Mouse (Mus musculus) olfactory bulb, adult 2 months (tissue): ENCODE data around the gene Gatad2a.

ENCODE experiments used
- CTCF ChIP-seq: fragments of 200-500 bp; IDR thresholded peaks from 2 replicates; pipeline ENCODE4 v1.5.1; 2012; ENCODE audit warnings: low read depth, mild to moderate bottlenecking, low read length, moderate library complexity; ENCODE audit not compliant: insufficient read depth
- POLR2A ChIP-seq: fragments of 200-500 bp; IDR thresholded peaks from 2 replicates; pipeline ENCODE4 v1.6.1; 2012; ENCODE audit warnings: mild to moderate bottlenecking, low read depth, low read length, moderate library complexity; ENCODE audit not compliant: insufficient read depth

DNA sequence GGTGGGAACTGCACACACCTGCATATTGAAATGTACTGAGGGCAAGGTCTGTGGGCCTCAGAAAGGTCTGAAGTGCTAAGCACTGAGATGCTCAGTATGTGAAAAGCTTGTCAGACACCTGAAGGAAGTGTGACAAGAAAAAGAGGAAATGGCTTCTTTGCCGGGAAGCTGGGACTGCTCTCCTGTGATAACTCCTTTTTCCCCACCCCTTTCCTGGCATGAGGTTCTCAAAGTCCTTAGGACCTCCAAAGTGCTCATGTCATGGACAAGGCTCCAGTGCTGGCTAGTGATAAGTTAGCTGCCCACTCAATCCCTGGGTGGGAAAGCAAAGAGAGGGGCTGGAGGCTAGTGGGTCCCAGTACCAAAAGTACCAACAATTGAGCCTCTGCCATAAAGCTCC lies 38.8 kb downstream of the Gatad2a start:
- TF ChIP-seq CTCF = no peak
- no peak for TF ChIP-seq POLR2A
